Mouse (Mus musculus): Measurements from ENCODE around the gene Pdzd2.

Pdzd2 gene

GRCm38 (mm10) chr15:12425049-12425627, 314.6 kb downstream of the Pdzd2 start:
- no peak for DNase-seq

GRCm38 (mm10) chr15:12424187-12424586, 315.5 kb downstream of the Pdzd2 start:
- DNase-seq: no peak

DNA sequence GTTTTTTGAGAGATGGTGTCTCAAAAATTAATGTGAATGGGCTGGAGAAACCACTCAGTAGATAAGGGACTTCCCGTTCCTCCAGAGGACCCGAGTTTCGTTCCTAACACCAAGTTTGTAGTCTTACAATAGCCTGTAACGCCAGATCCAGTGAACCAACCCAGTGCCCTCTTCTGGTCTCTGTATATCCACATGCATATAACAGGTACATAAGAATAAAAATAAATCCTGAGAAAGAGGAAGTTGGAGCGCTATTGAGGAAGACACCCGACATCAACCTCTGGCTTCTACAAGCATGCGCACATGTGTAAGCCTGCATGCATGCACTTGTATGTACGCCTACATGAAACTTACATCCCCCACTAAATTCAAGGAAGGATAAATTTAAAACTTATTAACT, 318.8 kb downstream of the Pdzd2 start:
- no peak for DNase-seq

DNA sequence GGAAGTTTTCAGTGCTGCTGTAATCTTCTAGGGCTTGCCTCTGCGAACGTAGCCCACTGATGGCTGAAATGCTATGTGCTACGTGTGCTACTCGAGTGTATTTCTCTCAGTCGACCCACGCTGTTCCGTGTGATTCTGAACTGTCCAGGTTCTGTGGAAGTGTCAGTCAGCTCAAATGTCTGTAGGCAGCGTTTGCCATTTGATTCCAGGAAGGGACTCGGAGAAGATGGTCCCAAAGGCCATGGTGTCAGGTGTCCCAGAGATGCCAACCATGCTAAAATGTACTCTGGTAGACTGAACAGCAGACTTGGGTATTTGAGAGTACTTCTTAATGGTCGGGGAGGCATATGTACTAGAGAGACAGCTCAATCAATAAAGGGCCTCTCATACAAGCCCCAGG, 319.3 kb downstream of the Pdzd2 start:
- DNase-seq: no peak

DNA sequence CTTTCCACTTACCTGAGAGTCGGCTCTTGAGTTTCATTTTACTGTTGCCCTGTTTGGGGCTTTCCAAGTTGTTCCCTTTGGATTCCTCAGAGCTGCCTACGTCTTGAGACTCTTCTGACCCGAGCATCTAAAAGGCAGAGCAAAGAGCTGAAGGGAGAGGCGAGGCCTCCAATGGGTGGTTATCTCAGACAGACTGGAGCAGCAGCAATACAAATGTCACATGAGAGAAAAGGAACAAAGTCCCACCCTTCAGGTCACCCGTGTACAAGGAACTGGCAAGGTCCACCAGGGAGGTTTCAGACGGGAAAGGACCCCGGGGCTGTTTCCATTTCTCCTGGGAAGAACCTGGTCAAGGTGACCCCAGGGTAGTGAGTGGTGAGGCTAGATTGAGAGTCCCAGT, 320.3 kb downstream of the Pdzd2 start:
- DNase-seq: no peak

DNA sequence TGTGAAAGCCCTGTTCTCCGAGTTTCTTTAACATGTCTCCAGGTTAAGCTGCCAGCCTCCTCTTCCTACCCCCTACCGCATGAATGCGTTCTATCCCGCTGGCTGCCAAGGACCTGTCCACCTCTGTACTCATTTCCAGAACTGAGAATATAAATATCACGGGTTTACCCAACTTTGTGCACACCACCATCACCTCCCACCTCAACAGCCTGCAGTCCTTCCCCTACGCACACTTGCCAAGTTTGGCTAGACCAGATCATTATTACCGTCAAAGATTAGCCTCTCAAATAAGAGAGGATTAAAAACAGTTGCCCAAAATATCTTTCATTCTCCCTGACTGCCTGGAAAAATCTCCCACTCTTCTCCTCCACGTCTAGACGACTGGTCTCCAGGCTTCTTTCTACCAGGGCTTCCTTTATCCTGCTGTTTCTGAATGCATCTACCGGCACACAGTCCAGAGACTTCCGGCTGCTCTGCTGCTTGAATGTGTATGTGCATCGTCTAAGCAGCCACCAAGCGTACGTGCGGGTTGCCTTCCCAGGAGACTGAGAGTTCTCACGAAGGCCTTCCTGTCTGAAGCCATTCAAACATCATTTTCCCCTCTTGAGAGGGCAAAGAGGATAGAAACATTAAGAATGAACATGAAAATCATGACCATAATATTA, 324.1 kb downstream of the Pdzd2 start:
- DNase-seq: no peak

DNA sequence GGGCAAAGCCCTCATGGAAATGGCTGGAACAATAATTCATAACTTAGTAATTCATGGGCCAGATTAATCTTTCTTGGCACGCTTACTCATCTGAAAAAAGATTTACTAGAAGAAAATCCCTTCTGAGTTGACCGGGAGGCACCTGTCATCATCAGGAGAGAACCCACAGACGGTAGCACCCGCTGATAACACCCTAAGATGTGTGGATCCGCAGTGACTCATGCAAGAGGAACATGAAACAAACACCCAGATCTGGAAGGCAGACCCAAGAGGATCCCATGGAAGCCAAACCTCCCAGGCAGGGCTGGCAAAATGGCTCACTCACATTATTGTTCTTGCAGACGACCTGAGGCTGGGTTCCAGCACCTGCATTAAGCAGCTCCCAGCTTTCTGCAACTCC, 325.0 kb downstream of the Pdzd2 start:
- no peak for DNase-seq

- DNase-seq: no peak
These were observed 331.5 kb downstream of the Pdzd2 start for GRCm38 (mm10) chr15:12408205-12408604.

GRCm38 (mm10) chr15:12405592-12405991, 334.1 kb downstream of the Pdzd2 start:
- DNase-seq: no peak

DNA sequence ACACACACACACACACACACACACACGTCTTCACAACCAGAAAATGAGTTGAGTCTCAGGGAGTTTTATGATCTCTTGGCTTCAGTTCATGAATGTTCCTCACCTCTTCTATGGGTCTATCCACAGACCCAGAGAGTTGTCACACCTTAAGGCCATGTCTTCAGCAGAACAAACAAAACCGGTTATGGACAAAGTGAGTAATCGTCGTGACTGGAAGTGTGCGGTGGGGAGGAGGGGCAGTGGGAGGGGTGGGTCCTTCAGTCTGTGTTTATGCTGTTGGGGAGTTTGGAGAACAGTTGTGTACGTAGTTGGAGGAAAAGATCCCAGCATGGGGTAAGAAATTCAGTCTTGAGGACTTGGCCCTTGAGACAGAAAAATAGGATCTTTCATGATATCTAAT, 342.7 kb downstream of the Pdzd2 start:
- no peak for DNase-seq

GRCm38 (mm10) chr15:12394758-12395157, 345.0 kb downstream of the Pdzd2 start:
- DNase-seq: no peak

GRCm38 (mm10) chr15:12388726-12389489, 350.8 kb downstream of the Pdzd2 start:
- no peak for DNase-seq

DNA sequence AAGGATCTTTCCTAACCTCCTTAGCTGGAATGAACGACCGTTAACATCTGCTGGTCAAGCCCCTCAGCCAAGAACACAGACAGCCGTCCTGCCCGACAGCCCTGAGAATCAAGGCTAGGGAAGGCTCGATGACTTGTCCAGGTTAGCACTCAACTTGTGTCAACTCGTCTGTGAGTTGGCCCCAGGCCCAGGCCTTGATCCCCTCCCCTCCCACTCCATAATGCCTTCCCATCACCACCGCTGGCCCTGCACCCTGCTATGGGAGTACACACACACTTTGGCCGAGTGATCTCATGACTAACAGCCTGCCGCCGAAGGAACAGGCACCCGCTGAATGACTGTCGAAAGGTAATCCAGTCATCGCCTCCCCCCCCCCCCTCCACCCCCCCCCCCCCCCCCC, 355.0 kb downstream of the Pdzd2 start:
- DNase-seq: no peak

DNA sequence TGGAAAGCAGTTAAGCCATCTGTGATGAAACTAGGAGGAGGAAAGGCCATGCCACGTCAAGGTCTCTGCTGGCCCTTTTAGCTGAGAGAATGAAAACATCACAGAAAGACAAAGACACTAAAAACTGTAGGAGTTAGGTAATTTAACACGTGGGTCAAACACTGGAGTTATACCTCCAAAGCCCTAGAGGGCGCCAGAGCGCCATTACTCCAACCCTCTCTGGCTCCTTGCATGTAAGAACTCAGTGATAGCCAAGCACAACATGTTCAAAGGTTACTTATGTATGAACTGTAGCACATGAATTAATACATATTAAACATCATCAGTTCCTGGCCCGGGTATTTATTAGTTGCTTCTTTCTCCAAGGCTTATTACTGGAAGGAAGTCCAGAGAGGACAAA, 359.2 kb downstream of the Pdzd2 start:
- DNase-seq: no peak

- no peak for DNase-seq
These were observed 359.7 kb downstream of the Pdzd2 start for GRCm38 (mm10) chr15:12380057-12380456.

DNA sequence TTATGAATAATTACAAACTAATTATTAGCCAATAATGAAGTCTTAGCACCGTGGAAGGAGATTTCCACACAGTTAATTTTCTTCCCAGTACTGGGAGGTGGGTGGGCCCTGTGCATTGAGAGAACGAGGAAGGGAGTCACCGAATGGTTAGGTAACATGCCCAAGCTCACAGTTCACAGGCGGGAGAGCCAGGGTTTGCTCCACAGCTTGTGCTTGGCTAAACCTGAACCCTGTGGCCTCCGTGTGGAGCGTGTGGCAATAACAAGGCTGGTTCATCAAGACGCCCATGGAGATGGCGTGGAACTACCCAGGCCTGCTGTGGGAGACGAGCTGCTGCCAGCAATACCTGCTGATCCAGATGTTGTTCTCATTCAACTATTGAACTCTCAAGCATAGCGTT, 361.9 kb downstream of the Pdzd2 start:
- no peak for DNase-seq

- DNase-seq: no peak
These were observed 363.1 kb downstream of the Pdzd2 start for GRCm38 (mm10) chr15:12376491-12377069.

DNA sequence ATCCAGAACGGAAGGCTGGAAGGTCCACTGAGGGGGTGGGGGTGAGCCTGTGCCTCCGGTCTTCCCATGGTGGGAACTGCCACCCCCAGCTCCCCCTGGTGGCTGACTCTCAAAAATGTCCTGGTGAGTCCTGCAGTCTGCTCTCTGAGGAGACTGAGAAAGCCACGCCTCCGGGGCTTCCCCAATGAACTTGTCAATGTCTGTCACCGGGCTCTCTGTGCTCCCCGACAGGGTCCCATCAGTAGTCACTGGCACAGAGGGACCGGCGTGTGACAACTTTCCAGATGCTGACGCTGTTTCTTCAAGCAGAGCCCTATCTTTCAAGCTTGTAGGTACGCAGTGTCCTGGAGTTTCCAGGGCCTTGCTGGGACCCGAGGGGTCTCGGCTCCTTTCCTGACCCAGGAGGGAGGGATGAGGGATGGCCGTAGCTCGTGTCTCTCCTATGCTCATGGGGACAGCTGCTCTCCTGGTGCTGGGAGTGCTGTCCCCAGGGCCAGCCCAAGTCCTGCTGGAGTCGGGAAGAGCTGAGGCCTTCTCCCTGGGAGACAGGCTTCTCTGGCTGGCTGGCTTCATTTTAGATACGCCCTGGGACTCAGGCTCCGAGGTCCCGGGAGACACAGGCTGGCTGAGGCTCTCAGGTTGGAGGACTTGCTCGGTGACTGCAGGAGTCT, 363.9 kb downstream of the Pdzd2 start:
- peak; percentile 55 for DNase-seq

- no peak for DNase-seq
These were observed 364.8 kb downstream of the Pdzd2 start for GRCm38 (mm10) chr15:12374916-12375315.

- DNase-seq: no peak
These were observed 365.8 kb downstream of the Pdzd2 start for GRCm38 (mm10) chr15:12373918-12374317.

- DNase-seq: no peak
These were observed 366.2 kb downstream of the Pdzd2 start for GRCm38 (mm10) chr15:12373496-12373895.

- peak; percentile 54 for DNase-seq
These were observed 368.5 kb downstream of the Pdzd2 start for GRCm38 (mm10) chr15:12371183-12371582.

GRCm38 (mm10) chr15:12370096-12370495, 369.6 kb downstream of the Pdzd2 start:
- DNase-seq: no peak
